Mouse (Mus musculus) retina, postnatal 7 days (tissue): ENCODE measurements at regions not wholly inside any gene's neighbourhood (a gene's known extent, or its start where the extent isn't known, plus 50 kb on each side); places are given as distances from the start of the nearest gene placed in this dataset.

Experiments used
- DNase-seq: peaks from one replicate; pipeline ENCODE4 v3.0.0-alpha.2; 2012; ENCODE audit warnings: low read depth, low spot score

DNA sequence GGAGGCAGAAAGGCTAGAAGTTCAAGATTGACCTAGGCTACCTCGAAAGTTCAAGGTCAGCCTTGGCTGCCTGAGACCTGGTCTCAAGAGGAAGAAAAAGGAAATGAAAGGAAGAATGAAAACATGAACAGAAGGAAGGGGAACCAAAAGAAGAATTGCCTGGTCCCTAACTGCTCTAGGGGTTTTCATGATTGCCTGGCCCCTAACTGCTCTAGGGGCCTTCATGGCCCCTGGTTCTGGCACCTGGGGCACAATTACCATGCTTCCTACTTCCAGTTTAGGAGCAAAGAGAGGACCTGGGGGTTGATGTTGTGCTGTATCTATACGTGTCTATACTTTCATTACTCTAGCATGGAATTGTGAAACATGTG is 132.8 kb downstream of the Cd24a start:
- no peak for DNase-seq

DNA sequence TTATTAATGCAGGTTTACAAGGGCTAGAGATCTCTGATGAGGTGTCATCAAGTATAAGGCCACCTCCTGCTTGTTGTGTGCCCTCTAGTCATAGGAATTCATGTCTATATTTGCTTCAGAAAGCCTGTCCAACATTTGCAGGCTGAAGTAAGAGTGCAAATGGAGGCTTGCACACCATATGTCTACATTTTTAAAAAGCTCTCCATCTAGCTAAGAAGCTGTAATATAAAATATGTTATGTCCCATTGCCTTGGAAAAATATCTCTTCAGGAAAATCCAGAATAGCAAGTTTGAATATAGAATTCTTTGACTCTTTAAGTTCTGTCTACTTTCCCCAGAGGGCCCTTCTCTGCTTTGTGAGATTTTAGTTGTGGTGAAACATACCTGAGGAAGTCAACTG is 134.6 kb downstream of the Cd24a start:
- no peak for DNase-seq

DNA sequence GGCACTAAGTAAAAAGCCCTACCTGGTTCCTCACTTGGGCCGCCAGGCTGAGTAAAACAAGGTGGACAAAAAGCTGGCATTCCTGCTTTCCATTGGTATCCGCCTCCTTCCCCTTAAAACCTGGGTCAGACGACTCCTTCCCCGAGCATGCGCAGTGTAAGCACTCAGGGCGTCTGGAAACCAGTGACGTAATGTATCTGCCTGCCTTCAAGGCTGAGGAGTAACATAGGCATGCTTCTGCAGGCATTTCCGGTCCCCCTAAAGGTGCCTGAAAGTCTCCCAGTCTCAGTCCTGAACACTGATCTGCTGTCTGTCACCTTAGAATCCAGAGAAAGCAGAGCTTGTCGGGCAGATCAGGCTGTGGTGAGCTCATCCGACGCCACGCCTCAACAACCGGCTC is 140.7 kb downstream of the Cd24a start:
- no peak for DNase-seq

DNA sequence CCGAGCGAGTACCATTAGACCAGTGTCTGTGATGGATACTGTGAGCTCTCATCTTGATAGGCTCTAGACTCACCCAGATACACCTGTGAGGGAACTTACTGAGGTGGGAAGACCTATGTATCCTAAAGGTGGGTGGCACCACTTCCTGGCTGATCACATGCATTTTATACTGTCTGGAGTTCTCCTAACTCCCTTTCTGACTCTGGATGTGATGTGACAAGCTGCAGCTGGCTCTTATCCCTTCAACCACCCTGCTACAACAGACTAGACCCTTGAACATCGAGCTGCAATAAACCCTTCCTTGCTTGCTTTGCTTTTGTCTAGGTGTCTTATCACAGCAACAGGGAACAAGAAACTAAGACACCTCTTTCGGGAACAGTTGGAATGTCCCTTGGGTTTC is 143.3 kb downstream of the Cd24a start:
- DNase-seq, result no peak

DNA sequence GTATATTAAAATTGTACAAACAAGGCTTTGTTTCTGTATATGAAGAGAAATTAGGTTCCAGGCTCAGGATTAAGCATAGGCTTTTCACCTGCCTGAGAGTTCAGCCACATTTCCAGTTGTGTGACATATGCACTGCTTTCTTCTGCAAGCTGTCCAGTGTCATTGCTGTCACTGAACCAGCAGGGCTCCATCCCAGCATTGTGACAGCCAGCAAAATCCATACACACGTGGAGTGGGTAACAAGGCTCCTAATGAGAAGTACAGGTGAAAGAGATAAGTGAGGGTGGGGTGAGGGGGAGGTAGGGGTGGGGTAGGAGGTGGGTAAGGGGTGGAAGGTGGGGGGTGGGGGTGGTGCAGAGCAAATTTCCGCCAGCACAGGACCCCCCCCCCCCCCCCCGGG is 144.1 kb downstream of the Cd24a start:
- no peak for DNase-seq

DNA sequence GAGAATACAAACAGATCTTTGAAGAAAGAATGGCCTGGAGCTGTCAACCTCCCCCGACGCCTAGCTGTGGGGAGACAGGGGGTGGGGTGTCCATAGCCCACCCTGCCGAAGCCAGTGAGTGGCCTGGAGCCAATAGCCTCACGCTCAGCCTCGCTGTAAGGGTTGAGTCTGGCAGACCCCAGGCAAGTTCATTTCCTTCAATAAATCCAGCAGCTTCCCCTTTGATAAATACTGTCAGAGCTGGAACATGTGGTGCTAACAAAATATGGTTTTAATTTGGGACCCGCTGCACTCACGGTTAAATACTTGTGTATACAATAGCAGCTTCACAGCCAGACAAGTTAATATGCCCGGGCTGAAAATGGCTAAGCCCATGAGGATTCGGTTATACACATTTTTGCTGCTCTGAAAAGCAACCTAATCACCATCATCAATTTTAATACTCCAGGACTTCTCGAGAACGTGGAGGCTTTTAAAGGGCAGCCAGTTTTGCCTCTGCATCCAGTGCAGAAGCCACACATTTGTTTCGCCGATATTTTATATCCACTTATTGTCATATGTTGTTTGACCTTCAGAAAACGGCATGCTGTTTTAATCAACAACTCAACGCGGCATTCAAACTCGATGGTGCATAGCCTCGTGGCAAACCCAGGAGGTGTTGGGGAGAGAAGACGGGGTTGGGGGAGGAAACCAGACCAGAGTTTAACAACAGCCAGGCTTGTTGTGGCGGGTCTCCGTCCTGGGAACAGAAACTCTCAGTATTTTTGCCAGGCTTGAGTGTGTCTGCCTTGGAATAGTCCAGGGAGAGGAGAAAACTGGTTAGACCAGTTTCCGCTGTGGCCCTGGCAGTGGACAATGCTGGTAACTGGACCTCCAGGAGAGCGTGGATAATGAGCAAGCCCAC is 144.9 kb downstream of the Cd24a start:
- DNase-seq, result no peak

DNA sequence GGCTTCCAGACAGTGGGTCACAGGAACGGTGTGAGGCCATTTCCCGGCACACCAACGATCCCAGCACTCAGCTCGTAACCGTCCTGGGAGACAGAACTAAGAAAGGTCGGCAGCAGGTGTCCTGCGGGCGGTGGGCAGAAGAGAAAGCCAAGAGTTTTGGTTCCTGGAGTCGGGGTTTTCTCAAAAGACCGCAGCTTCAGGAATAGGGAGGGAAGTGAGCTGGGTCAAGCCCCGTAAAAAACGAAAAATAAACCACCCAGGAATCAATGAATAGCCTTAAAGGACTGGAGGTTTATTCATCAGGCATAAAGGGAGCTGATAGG is 145.5 kb downstream of the Cd24a start:
- no peak for DNase-seq

DNA sequence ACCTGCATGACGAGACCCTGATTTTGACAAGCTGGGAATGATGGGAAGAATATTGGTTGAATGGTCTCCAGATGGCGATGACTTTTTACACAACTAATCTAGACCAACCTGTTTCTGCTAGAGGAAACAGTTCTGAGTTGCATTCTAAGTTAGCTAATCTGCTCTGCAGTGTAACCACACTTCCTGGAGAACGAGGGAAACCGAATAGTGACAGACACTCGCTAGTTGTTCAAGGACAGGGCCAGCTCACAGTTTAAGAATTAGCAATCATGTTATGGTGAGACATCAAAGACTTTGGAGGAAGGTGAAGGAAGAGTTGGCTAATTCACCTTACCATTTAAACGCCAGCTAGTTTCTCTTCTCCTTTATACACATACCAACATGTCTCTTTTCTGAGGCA is 149.7 kb downstream of the Cd24a start:
- no peak for DNase-seq

DNA sequence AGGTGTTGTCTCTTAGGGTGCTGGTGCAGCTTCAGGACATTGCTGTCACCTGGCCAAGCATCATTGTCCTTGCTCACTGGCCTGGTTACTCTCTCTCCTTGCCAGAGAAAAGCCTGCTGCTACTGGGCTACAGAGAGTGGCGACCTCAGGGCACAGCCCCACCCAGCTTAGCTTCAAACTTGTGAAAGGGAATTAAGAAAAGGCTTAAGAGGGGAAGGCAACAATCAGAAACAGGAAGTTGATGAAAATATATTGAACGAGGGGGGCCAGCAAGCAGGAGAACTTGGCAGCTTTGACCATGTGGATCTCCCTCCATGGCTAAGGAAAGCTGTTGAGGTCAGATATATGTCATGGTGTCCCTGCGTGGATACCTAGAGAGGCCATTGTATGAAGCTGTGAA is 151.1 kb downstream of the Cd24a start:
- DNase-seq, result no peak

DNA sequence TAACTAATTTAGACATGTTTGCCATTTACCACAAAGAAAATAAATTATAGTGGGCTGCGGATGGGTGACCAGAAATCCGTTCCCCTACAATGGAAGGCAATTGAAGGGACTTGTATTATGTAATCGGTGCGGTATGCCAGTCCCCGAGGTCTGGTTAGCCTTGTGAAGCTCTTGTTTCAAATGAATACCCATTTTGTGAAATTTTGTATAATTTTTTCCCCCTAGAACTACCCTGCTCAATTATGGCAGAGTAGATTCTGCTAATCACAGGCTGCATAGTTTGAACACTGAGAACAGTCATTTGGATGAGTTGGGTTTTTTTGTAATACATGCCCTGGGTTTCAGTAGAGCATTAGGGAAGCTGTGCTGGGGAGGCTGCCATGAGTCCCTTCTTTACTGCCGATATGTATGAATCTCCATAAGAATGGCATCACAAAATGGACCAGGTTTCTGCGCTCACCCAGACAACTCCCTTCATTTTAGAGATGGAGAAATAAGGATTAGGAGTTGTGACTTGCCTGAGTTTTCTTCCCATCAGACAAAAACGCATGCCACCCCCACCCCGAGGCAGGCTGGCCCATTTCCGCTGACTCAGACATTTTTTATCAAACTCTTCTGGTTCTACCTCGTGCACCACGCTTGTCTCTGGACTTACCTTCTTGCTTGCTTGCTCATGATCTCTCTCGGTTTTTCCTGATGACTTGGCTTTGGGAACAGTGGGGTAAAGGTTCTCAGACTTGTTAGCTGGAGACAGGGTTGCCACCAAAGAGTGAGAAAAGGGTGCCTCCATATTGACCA is 155.7 kb downstream of the Cd24a start:
- DNase-seq, result no peak

DNA sequence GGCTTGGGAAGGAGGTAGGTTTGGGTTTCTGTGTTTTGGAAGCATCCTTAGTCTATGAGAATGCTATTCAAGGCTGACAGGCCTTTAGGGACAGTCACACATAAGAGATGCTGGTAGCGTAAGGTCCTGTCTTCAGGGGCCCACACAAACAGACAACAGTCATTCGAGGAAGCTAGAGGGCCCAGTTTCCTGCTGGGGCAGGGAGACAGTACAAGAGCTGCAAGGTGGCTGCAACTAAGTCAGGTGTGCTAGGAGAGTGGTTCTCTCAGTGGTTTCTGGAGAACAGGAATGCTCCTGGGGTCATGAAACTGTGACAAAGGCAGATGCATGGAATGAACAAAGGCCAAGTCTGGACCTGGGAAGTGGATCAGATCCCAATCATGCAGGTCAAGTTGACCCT is 161.1 kb downstream of the Cd24a start:
- no peak for DNase-seq

DNA sequence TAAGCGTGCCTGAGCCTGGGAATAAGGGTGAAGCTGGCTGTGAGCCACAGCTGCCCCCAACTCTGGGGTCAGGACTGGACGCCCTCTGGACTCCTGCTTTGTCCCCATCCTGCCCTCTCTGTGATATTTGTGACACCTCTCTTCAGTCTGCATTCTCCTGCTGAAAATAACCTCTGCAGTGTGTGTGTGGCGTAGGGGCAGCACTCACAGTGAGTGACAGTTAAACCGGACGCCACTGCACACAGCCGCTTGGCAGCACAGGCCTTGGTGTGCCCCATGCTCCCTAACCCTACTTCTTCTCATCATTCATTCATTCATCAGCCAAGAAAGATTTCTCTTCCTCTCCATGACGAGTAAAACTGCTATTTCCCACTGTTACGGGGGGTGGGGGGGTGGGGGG is 161.6 kb downstream of the Cd24a start:
- DNase-seq, result no peak

DNA sequence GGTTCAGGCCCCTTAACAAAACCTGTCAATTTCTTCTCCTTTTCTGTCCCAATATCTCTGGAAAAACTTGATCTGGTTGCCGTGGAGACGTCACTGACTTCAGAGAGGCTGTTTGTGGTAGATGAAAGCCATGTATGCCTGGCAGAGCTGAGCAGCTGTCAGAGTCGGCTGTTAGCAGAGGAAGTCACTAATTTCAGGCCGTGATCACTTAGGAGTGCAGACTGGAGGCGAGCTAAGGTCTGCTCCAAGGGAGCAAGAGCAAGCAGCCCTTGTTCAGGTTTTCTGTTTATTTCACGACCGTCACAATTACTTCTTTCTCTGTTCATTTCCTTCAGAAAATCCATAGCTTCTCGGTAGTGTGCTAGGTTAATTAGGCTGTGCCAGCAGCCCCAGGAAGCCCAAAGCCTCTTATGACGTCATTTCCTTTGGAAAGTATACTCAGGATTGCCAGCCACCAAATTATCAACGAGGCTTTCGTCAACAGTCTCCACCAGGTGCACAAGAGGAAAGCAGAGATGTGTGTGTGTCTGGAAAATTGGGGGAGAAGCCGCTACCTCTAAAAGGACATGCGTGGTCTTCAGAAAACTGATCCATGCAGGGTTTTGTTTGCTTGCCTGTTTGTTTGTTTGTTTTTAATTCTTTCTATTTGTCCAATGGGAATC is 161.2 kb downstream of the Qrsl1 start:
- DNase-seq, result no peak

DNA sequence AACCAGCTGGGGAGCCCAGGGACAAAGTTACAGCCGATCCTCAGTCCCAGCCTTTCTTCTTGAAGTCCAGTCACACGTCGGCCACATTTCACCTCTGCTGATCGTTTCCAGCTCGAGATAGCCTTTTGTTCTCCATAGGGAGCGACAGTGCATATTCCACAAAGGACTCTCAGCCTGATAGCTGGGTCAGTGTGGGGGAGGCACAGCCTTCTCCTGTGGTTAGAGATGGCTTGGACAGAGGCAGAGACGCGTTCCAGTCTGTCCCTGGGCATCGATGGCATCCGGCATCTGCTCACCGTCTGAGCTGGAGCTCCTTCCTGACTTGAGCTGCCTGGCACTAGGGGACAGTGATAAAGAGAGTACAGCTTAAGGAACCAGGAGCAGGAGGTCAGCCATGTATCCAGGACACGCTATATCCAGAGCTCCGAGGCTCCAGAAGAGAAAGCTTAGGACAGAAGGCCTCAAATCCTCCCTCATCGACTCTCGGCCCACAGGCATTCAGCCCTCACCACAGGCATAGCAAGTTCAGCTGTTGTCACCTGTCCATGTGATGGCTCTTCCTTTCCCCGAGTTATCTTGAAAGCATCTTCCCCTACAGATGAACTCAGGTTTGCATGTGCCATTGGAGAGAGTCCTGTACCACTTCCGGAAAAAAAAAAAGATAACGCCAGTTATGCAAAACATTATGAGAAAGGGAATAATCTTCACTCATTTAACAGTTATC is 160.0 kb downstream of the Qrsl1 start:
- no peak for DNase-seq

DNA sequence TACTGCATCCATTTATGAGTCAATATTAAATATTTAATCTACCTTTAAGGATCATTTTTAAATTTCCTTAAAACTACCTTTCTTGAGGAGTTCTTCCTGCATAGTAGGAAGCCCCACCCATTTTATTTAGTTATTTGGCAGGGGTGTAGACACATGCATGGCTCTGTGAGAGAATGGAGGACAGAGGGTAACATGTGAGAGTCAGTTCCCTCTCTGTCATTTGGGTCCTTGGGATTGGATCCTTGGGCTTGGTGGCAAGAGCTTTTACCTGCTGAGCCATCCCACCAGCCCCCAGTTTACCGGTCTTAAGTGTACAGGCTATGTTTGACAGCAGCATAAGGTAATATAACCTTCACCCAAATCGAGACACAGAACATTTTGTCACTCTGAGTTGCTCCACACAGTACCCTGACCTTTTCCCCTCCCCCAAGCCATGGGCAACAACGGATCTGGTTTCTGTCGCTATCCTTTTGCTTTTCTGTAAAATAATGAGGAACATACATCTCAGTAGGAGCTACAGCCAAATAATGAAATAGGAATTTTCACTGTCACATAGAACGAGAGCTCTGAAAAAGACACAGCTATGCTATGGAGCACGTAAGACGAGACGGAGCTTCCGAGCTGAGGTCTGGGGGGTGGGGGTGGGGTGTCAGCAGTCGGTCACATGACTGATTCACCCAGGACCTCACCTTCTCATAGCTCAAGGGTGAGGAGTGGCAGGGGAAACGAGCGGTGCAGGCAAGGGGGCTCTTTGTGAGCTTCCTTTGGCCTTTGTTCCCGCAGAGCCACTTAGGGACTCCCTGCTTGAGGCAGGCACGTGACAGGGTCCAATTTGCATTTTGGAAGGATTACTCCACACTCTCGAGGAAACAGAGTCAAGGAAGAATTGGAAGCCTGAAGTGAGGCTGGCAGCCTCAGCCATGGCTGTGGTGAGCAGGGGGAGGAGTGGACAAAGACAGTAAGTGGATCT is 159.2 kb downstream of the Qrsl1 start:
- DNase-seq, result no peak

DNA sequence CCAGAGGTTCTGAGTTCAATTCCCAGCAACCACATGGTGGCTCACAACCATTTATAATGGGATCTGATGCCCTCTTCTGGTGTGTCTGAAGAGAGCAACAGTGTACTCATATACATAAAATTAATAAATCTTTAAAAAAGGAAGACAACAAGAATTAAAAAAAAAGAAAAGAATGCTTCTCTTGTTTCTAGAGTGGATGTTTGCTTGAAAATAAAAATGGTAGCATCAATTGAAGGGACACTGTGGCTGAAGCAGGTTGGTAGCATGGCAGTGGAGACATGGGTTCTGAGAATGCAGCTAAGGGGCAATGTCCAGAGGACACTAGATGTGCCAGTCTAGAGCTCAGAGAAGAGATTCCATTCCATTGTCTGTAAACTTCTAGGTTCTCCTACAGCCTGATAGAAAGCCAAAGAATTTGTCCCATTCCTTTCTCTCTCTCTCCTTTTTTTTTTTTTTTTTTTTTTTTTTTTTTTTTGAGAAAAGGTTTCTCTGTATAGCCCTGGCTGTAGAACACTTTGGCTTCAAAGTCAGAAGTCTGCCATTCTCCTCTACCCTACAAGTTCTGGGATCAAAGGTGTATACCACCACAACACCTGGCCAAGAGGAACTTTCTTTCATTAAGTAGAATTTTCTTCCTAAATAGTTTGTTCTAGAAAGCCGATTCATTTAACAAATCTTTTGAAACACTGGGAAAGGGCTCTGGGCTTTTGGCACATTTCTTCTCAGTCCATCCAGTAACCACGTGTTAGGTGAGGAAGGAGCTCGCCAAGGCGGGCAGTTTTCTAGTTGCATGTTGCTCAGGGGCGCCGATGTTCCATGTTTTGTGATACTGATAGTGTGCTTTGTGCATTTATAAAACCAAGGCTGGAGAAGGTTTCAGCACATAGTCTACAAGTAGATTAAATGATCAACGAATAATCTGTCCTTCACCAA is 158.1 kb downstream of the Qrsl1 start:
- DNase-seq, result no peak

DNA sequence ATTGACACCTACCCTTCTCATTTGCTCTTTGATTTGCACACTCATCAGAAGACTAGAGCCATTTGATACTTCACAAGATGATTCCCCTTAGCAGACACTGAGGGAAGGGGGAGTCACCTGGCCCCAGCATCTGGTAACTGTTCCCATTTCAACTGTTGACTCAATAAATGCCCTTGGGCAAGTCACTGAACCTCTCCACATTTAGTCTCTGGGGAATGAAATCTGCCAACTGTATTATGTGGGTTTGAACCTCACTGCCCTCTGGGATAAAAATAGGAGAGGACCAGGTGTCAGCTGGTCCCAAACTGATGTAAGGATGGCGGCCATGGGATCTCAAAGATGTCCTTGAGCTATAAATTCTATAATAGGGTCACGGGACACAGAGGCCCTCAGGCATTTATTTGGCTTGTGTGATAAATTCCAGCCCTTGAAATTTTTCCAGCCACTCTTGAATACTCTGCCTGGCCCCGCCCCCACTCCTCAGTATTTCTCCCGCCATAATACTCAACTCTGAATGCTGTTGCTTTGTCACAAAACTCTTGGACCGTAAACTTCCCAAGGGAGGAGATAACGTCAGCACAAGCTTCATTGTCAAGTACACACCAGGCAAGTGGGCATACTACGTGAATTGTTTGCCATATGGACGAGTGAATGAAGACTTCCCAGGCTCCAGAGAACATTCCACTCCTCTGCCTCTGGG is 155.5 kb downstream of the Qrsl1 start:
- DNase-seq, result no peak

DNA sequence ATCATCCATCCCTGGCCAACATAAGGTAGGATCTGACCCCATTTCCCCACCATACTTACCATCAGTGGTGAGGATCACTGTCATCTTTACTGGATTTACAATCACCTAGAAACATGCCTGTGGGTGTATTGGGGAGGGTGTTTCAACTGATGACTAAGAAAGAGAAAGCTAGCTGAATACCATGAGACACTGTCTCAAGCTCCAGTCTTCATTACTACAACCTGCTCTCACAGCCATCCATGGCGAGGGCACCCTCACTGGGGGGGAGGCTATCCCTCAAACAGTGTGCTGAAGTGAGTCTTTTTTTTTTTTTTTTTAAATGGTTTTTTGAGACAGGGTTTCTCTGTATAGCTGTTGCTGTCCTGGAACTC is 154.9 kb downstream of the Qrsl1 start:
- no peak for DNase-seq

DNA sequence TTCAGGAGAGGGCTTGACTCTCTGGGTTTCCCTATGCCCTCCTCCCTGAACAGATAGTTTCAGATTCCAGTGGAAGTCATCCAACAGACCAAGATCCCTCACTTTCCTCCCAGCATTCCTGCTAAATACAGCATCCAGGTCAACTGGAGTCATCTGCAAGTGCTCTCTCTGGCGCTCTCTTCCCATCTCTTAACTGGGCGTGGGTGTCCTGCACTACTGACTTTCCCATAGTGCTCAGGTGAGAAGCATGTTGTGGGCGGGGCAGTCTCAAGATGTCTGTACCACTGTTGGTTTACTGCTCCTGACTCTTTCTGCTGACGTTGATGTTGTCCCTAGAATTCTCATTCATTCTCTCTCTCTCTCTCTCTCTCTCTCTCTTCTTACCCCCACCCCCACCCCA is 154.0 kb downstream of the Qrsl1 start:
- DNase-seq, result no peak
